Mouse (Mus musculus): ENCODE measurements at regions not wholly inside any gene's neighbourhood (a gene's known extent, or its start where the extent isn't known, plus 50 kb on each side); places are given as distances from the start of the nearest gene placed in this dataset.

GRCm38 (mm10) chr13:79453227-79453626 lies 1253.7 kb upstream of the Nr2f1 start:
- peak; percentile 2 for DNase-seq (ENCODE audit: low spot score)

- no peak for DNase-seq (ENCODE audit: low spot score)
These were observed 1243.6 kb upstream of the Nr2f1 start for GRCm38 (mm10) chr13:79443113-79443512.

- no peak for DNase-seq (ENCODE audit: low spot score)
These were observed 1243.1 kb upstream of the Nr2f1 start for GRCm38 (mm10) chr13:79442701-79443100.

DNA sequence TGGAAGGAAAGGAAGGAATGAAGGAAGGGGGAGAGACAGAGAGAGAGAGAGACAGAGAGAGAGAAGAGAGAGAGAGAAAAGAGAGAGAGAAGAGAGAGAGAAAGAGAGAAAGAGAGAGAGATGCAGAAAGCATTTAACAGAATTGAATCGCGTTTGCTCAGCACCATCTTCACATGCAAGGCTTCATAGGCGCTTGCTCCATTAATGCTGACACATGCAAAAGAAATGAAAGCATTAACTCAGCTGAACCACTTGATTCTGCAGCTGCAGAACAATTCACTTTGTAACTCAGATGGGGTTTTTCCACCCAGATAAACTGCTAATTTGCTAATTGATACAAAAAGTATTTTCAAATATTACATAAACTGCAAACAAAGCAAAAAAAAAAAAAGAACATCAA lies 1231.9 kb upstream of the Nr2f1 start:
- DNase-seq (ENCODE audit: low spot score) = no peak

DNA sequence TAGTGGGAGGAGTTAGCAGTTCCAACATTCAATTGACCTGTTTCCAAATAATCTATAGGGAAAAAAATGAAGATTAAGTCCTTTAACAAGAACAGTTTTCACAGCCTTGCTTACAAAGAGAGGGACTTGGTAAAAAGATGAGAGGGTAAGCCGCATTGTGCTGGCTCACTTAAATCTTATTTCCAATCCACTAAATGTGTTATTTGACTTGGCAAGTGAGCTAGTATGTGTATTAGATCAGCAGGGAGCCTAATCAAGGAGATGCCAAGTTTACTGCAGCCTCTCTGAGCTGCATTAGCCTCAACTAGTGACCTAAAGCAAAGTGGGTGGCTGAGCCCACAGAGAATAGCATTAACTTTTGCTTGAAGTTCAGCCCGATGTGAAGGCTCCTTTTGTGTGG lies 1231.4 kb upstream of the Nr2f1 start:
- no peak for DNase-seq (ENCODE audit: low spot score)

- DNase-seq (ENCODE audit: low spot score) = no peak
These were observed 1231.0 kb upstream of the Nr2f1 start for GRCm38 (mm10) chr13:79430562-79430961.

- DNase-seq (ENCODE audit: low spot score) = no peak
These were observed 1218.3 kb upstream of the Nr2f1 start for GRCm38 (mm10) chr13:79417841-79418240.

DNA sequence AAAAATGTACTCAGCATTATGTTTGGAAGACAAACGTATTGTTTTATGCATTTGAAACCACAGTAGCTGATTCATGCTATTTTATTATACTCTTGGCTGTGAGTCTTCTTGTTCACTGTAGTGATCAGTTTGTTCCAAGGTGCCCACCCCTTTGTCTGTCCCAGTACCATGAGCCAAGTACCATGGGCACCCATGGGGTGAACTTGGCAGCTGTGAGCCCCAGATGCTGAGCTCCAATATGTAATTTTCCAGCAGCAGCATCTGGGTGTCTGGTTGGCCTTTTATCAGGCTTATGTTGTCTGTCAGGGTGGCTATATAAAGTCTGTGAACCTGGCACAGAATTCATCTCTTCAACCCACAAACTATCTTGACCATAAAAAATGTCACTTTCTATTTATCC lies 1200.5 kb upstream of the Nr2f1 start:
- no peak for DNase-seq (ENCODE audit: low spot score)

GRCm38 (mm10) chr13:79393938-79394337 lies 1194.4 kb upstream of the Nr2f1 start:
- DNase-seq (ENCODE audit: low spot score) = no peak

- no peak for DNase-seq (ENCODE audit: low spot score)
These were observed 1188.4 kb upstream of the Nr2f1 start for GRCm38 (mm10) chr13:79387928-79388327.

DNA sequence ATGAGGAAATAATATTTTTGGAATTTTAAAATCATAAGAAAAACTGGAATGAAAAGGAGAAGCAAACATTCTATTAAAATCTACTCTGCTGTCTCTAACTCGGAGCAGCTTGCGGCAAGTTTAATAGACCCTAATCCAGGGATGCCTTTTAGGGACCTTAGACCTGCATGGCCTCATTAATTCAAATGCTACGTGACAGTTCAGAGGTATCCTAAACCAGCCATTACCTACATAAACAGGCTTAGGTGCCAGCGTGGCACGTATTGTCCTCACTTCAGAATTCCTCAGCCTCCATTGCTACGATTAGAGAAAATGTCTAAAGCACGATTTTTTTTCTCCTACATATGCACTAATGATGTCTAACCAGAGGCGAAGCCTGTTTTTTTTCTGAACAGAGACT lies 1141.9 kb upstream of the Nr2f1 start:
- no peak for DNase-seq (ENCODE audit: low spot score)

DNA sequence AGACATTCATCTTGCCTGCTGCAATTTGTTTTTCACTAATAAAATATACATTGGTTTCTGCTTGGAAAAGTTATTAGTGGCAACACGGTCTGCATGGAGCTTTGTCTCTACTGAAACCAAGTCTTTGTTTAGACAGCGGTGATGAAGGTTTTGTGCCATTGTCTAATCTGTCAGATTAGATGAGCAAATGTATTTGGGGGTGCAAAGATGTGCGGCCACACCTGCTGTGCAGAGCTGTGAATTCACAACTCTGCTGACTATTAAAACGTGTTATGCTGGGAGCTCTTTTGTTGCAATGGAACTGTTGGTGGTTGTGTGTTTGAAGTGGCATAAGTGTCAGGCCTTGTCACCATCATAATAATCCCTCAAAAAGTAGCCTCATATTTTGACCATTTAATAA lies 1140.9 kb upstream of the Nr2f1 start:
- no peak for DNase-seq (ENCODE audit: low spot score)

DNA sequence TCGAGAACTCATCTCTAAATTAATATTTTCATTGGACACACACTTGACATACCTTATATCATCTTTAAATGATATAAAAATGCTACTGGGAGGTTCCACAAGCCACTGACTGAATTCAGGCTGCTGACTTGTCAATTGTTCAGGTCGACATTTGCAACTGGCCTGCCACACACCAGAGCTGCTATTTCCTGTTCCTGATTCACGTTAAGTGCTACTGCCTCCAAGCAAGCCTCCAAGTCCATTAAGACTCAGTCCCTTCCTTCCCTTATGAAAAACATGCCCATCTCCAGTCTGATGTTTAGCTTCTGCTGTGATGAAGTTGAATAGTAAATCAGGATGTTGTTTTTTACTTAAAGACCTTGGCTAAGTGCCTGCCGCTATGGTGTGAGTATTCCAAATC lies 1140.2 kb upstream of the Nr2f1 start:
- no peak for DNase-seq (ENCODE audit: low spot score)

- DNase-seq (ENCODE audit: low spot score) = no peak
These were observed 1120.6 kb upstream of the Nr2f1 start for GRCm38 (mm10) chr13:79320146-79320545.

DNA sequence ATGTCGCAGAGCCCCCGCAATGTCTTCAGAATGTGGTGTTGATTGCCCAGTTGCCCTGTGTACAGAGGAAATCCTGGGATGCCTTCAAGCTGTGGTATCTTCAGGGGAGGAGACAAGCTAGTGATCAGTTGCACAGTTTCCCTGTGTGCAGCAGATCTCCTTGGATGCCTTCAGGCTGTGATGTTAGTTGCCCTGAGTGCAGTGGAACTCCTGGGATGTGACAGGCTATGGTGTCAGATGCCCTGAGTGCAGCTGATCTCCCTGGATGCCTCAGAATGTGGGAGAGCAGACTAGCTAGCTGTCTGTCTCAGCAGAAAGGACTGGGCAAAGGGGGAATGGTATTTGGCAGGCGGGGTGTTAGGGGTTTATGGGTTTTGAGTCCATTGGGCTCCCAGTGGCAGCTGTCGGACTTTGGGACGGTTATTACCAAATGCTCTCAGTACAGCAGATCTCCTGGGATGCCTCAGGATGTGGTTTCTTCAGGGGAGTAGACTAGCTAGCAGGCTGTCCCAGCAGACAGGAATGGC lies 1110.1 kb upstream of the Nr2f1 start:
- no peak for DNase-seq (ENCODE audit: low spot score)

GRCm38 (mm10) chr13:79297225-79297710 lies 1097.7 kb upstream of the Nr2f1 start:
- no peak for DNase-seq (ENCODE audit: low spot score)

DNA sequence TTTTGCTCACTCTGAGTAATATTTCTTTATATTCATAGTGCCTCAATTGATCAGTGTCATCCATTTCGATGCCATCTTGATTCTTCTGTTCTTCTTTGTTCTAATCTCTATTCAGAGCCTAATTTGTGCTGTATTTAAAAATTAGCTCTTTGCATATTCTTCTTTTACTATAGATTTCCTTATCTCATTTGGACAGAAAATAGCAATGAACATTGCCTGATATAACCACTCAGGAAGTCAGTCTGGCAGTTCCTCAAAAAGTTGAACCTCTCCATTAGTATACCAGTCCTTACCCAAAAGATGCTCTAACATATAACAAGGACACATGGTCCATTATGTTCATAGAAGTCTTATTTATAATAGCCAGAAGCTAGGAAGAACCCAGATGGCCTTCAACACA lies 1088.5 kb upstream of the Nr2f1 start:
- DNase-seq (ENCODE audit: low spot score) = no peak

DNA sequence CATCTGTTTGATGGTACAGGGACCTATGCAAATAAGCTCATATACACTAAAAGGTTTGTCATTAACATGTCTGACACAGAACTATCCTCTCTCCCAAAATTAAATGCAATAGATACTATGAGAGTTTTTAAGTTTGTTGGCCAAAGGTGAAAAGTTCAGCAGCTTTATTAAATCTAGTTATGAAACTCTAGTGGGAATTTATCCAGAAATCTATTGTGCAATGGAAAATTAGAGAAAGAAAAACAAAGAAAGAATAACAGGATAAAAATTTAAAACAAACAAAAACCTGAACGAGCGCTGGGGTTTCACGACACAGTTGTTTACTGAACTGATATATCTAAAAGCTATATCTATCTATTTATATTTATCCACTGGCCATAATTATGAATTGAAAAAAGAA lies 1086.6 kb upstream of the Nr2f1 start:
- no peak for DNase-seq (ENCODE audit: low spot score)

GRCm38 (mm10) chr13:79285478-79285877 lies 1085.9 kb upstream of the Nr2f1 start:
- DNase-seq (ENCODE audit: low spot score) = no peak

GRCm38 (mm10) chr13:79277714-79278113 lies 1078.2 kb upstream of the Nr2f1 start:
- DNase-seq (ENCODE audit: low spot score) = no peak

- no peak for DNase-seq (ENCODE audit: low spot score)
These were observed 1077.8 kb upstream of the Nr2f1 start for GRCm38 (mm10) chr13:79277313-79277712.

DNA sequence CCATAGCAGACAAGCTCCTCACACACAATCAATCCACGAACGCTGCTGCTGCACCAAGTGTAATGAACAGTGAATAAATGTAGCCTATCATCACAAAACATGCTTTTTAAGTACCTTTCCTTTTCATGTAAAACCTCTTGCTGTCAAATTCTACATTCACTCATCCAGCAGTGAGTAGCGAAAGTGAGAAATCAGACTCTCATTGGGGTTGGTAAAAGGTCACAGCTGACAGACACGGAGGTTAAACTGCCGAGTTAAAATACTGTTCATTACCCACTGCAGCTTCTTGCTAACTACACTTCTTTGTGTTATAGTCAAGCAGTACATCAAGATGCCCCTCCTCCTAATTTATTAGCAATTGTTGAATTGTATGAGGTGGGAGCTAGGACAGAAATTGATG lies 1055.8 kb upstream of the Nr2f1 start:
- no peak for DNase-seq (ENCODE audit: low spot score)

- no peak for DNase-seq (ENCODE audit: low spot score)
These were observed 1052.8 kb upstream of the Nr2f1 start for GRCm38 (mm10) chr13:79252385-79252784.

DNA sequence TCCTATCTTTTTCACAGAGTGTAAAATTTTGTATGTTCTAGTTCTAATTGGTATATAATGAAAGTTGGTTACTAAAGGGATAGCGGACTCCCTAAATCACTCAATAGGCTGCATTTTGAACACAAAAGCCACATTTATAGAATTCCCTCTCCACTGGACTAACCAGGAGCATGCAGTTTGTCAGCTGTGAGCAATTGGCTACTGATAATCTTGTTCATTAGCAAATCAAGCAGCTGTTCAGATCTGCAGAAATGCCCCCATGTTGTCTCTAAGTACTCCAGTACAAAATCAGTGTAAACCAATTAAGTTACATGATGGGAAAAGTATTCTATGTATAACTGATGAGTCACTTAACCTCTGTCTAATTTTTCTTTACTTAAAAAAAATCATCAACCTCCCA lies 1051.7 kb upstream of the Nr2f1 start:
- no peak for DNase-seq (ENCODE audit: low spot score)

Data from c-Kit-positive CD71-positive TER-119-positive erythroid progenitor cells, embryonic 14.5 days (primary cell).